Mouse (Mus musculus) liver, embryonic 14.5 days (tissue): ENCODE results near the gene Fam84a. TPM values are rescaled to one million over a fixed set of nuclear protein-coding genes. Genes with fewer than 3 reads are reported as not detected.

ENCODE experiments used
- ATAC-seq: fragments of 200-750 bp; cut with Nextera tagmentation; 2 replicates; pipeline ENCODE4 v1.8.0; 2017; ENCODE audit warnings: moderate number of reproducible peaks, mild to moderate bottlenecking, moderate library complexity; ENCODE audit not compliant: insufficient read depth
- DNase-seq, 3 experiments: peaks; one replicate each; pipeline ENCODE4 v3.0.0-alpha.2; 2012 to 2013; ENCODE audit warnings: low read depth in 3 of 3, low spot score in 3 of 3
- H3K27ac ChIP-seq: fragments of 300-500 bp; sonication (generic); 2 replicates; pipeline ENCODE4 v1.5.1; 2014; ENCODE audit warnings: moderate library complexity, mild to moderate bottlenecking, control low read depth, inconsistent platforms
- H3K27me3 ChIP-seq: fragments of 300-500 bp; sonication (generic); 2 replicates; pipeline ENCODE4 v1.6.1; 2014; ENCODE audit warnings: mild to moderate bottlenecking, low read length, moderate library complexity; ENCODE audit not compliant: control insufficient read depth, insufficient read depth
- H3K36me3 ChIP-seq: fragments of 300-500 bp; sonication (generic); replicated peaks from 2 replicates; pipeline ENCODE4 v1.6.1; 2014; ENCODE audit warnings: low read depth; ENCODE audit not compliant: control insufficient read depth, insufficient read depth
- H3K4me1 ChIP-seq, 2 experiments: fragments of 200-500 bp in 1 of 2; fragments of 300-500 bp in 1 of 2; sonication (generic) in 1 of 2; replicated peaks; 2 replicates each; pipeline ENCODE4 v1.6.1; 2012 to 2014; ENCODE audit warnings: antibody characterized with exemption in 1 of 2, inconsistent platforms in 1 of 2, low read length in 1 of 2; ENCODE audit not compliant: control insufficient read depth in 2 of 2, insufficient read depth in 2 of 2
- H3K4me2 ChIP-seq: fragments of 300-500 bp; sonication (generic); 2 replicates; pipeline ENCODE4 v1.6.1; 2014; ENCODE audit warnings: low read depth, mild to moderate bottlenecking, control low read depth, moderate library complexity
- H3K4me3 ChIP-seq, 2 experiments: fragments of 200-500 bp in 1 of 2; fragments of 300-500 bp in 1 of 2; sonication (generic) in 1 of 2; 2 replicates each; pipeline ENCODE4 v1.5.1; 2012 to 2014; ENCODE audit warnings: low read depth in 2 of 2, low read length in 2 of 2, mild to moderate bottlenecking in 2 of 2, control low read depth in 1 of 2, inconsistent platforms in 1 of 2, moderate library complexity in 1 of 2; ENCODE audit not compliant: insufficient read depth in 1 of 2
- H3K9ac ChIP-seq: fragments of 300-500 bp; sonication (generic); replicated peaks from 2 replicates; pipeline ENCODE4 v1.6.1; 2014; ENCODE audit warnings: mild to moderate bottlenecking, control low read depth, moderate library complexity
- H3K9me3 ChIP-seq: fragments of 300-500 bp; sonication (generic); 2 replicates; pipeline ENCODE4 v1.6.1; 2016; ENCODE audit warnings: low read length, mixed read lengths; ENCODE audit not compliant: control insufficient read depth
- CTCF ChIP-seq: IDR thresholded peaks from 2 replicates; pipeline ENCODE4 v1.5.1; 2016; ENCODE audit warnings: antibody characterized with exemption, low read depth, control low read depth
- EP300 ChIP-seq: IDR thresholded peaks from 2 replicates; pipeline ENCODE4 v1.6.1; 2016; ENCODE audit warnings: antibody characterized with exemption, low read depth
- WGBS: fragments of 180-500 bp; shearing (Covaris S2); extraction: QIAGEN DNeasy Blood & Tissue Kit; methylation state at CpG from one replicate; pipeline ENCODE4 v1.1.7; 2014; ENCODE audit not compliant: insufficient replicate concordance; 5-methylcytosine and 5-hydroxymethylcytosine counted together
- polyA plus RNA-seq, 2 experiments: library from polyadenylated mRNA; depleted of rRNA in 1 of 2; stranded (reverse) in 1 of 2; unstranded in 1 of 2; fragments of >200 nt; fragmentation: Nextera tagmentation in 1 of 2; extraction: Ambion mirVana in 1 of 2; gene quantifications; 2 replicates each; pipeline versions ENCODE4 v1.2.1 to v1.2.3; 2012 to 2014

Fam84a gene
- polyA plus RNA-seq (2012; rRNA removed) (0.27 and 0.47 TPM in 2 replicates), polyA plus RNA-seq (2014; fragmentation: Nextera tagmentation; extraction: Ambion mirVana) (0.79 and 1.00 TPM in 2 replicates)

DNA sequence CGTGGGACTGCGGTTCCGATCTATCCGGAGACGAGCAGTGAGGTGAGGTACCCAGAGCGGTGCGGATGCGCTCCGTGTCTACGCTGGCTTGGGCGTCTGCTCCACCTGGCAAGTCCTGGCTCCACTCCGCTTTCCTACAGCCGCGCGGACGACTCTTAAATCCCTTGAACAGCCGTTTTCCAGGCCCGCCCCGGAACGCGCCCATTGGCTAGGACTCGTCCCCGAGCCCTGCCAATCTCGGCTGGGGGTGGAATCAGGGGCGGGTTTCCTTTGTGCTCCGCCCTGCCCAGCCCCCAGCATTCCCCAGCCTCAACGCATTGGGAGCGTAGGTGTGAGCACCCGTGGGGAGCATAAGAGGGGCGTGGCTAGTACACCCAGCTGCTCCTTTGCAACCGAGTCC is at the start of gene Fam84a:
Gene Fam84a, minus strand, starts transcription at position 134 of the 400 bp plus-strand sequence.
- no peak within 1 kb of the TSS for H3K27ac ChIP-seq
- peaks cover 38% of the 10 kb centered on the region for H3K27me3 ChIP-seq
- peak within 1 kb of the TSS; percentile 34 to 37 for H3K4me3 ChIP-seq
- no peaks in the 10 kb centered on the region for H3K4me1 ChIP-seq
- TF ChIP-seq EP300, result no peak
- TF ChIP-seq CTCF, result no peak
- H3K36me3 ChIP-seq, result no peaks in the 10 kb centered on the region
- peak; percentile 82 for ATAC-seq
- no peak within 1 kb of the TSS for H3K9ac ChIP-seq
- peak; percentile 13 to 26 (median 20) for DNase-seq
- peak within 1 kb of the TSS; percentile 53 for H3K4me2 ChIP-seq
- under 1% methylated on average over 31 of the region's 31 CpGs for WGBS
- H3K9me3 ChIP-seq, result no peaks in the 10 kb centered on the region

DNA sequence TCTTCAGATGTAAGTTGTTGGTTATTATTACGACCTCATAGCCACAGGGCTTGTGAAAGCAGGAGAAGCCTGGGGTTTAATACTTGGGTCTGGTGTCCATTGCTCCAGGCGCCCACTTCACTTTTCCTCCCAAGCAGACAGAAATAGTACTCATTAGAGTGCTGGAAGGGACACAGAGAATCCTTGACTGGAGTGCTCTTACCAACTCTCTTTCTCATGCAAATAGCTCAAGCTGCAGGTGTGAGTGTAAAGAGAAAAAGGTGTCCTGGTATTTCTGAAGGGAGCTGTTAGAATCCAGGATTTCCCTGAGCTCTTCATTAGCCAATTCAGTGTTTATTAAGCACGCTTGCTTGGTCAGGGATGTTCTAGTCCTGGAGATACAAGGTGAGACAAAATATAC is 43.6 kb upstream of the Fam84a start:
- 37% methylated on average over 3 of the region's 3 CpGs for WGBS
- no peak overlapping the region for H3K4me3 ChIP-seq
- no peak overlapping the region for H3K4me2 ChIP-seq
- no peaks in the 10 kb centered on the region for H3K36me3 ChIP-seq
- ATAC-seq (no peak), DNase-seq (no peak)
- H3K27me3 ChIP-seq, result no peaks in the 10 kb centered on the region
- no peak overlapping the region for H3K27ac ChIP-seq
- TF ChIP-seq CTCF (no peak), EP300 (no peak)
- H3K9me3 ChIP-seq, result no peaks in the 10 kb centered on the region
- no peaks in the 10 kb centered on the region for H3K4me1 ChIP-seq
- no peak overlapping the region for H3K9ac ChIP-seq

DNA sequence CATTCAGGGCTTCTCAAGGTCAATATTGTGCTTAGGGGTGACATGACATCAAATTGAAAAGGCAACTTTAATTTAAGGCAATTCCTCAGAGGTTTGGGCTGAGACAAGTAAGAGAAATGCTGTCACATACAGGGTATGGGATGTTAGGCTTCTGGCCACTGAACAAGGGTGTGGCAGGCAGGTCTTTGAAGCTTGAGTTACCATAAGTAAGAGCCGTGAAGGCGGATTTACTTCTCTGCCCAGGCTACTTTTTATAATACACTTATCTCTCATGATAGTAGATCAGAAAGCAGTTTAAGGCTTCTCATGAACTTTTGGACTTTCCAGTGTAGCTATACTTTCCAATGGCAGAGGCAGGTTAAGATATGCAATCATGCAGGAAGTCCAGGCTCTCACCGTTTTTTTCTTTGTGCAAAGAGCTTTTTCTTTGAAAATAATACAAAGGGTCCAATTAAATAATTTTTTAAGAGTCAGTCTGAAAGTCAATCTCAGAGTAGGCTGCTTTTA is 34.9 kb upstream of the Fam84a start:
- DNase-seq (no peak), ATAC-seq (no peak)
- H3K4me1 ChIP-seq, result no peaks in the 10 kb centered on the region
- no peaks in the 10 kb centered on the region for H3K27me3 ChIP-seq
- WGBS, result 73% methylated on average over 3 of the region's 3 CpGs
- H3K9me3 ChIP-seq, result no peaks in the 10 kb centered on the region
- no peak overlapping the region for H3K4me2 ChIP-seq
- TF ChIP-seq CTCF (no peak), EP300 (no peak)
- H3K27ac ChIP-seq, result no peak overlapping the region
- no peak overlapping the region for H3K9ac ChIP-seq
- H3K4me3 ChIP-seq, result no peak overlapping the region
- no peaks in the 10 kb centered on the region for H3K36me3 ChIP-seq

DNA sequence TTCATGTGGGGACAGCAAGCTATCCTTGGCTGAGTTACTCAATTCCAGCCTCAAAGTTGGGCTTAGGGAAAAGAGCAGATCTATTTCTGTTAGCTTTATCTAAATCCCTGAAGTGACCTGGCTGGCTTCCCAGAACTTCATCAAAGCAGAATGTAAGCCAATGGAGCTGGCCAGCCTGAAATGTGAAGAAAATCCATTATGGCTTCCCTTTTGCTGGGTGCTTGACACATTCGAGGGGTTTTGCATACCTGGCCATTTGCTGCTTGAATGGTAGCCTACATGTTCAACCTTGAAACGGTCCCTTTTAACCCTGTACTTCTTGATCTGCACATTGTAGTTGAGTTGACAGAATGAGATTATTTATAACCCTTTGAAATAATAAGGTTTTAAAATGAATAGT is 13.9 kb upstream of the Fam84a start:
- H3K9ac ChIP-seq, result no peak overlapping the region
- 34% methylated on average over 2 of the region's 2 CpGs for WGBS
- DNase-seq, result no peak

DNA sequence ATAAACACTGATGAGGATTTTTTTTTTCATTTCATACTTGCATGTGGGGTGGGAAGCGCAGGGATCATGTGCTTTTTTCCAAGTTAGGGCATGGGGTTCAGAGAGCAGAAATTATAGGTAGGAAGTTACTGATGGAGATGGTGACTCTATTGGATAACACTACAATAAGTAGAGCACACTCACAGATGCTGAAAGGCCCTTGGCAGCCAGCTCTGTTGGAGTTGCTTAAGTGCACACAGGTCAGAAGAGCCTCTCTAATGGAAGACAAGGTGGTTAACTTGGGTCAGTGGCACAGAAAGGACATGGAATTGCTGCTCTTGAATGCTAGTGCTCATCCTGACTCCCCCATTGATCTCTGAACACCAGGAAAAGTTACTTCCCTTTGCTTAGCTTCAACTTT is 13.1 kb upstream of the Fam84a start:
- ATAC-seq (no peak), DNase-seq (no peak)
- WGBS, result 49% methylated on average over 1 of the region's 1 CpGs
- no peak overlapping the region for H3K27ac ChIP-seq
- no peaks in the 10 kb centered on the region for H3K36me3 ChIP-seq
- H3K9me3 ChIP-seq, result no peaks in the 10 kb centered on the region
- H3K4me2 ChIP-seq, result no peak overlapping the region
- H3K4me3 ChIP-seq, result no peak overlapping the region
- H3K27me3 ChIP-seq, result no peaks in the 10 kb centered on the region
- H3K9ac ChIP-seq, result no peak overlapping the region
- H3K4me1 ChIP-seq, result no peaks in the 10 kb centered on the region
- TF ChIP-seq CTCF (no peak), EP300 (no peak)

More for the DNA sequence above, 13.9 kb upstream of the Fam84a start:
- Histone ChIP-seq H3K36me3 (no peaks in the 10 kb centered on the region), H3K4me3 (no peak overlapping the region), H3K4me2 (no peak overlapping the region), H3K27ac (no peak overlapping the region), H3K27me3 (no peaks in the 10 kb centered on the region), H3K4me1 (no peaks in the 10 kb centered on the region), H3K9me3 (no peaks in the 10 kb centered on the region)
- ATAC-seq, result no peak
- no peak for TF ChIP-seq CTCF
- no peak for TF ChIP-seq EP300
